ENCODE assay signal across 8 mouse cellular contexts in genomic region chr10:78184531-78185380, GRCm38 (mm10). TPM values are rescaled to one million over a fixed set of nuclear protein-coding genes. Genes with fewer than 3 reads are reported as not detected.
DNase-seq lines count a peak whose midpoint lies in the region; ATAC-seq lines count a peak whose summit lies in the region.

Gene Pwp2, minus strand, starts transcription at chr10:78185149.

- H3K4me3 ChIP-seq in hindbrain, embryonic 12.5 days, result peak within 1 kb of the TSS; percentile 65

- peaks cover 10% of the 10 kb centered on the region for H3K4me1 ChIP-seq in hindbrain, embryonic 12.5 days

- H3K9ac ChIP-seq in hindbrain, embryonic 12.5 days, result peak within 1 kb of the TSS; percentile 68

- DNase-seq in Muller cell, postnatal 12 days (ENCODE audit: inconsistent ontology term), result peak; percentile 95
- peak; percentile 87 for DNase-seq in cerebellum, adult 9-11 months
- peak; percentile 84 to 94 for DNase-seq in frontal cortex, adult 2 months (ENCODE audit: extremely low spot score in 1 of 2, low spot score in 1 of 2)
- DNase-seq in layer of hippocampus, postnatal 14 days (ENCODE audit: low spot score in 2 of 2), result peak; percentile 77 to 91
- DNase-seq in lung, postnatal 14 days, result peak; percentile 92
- peak; percentile 87 for DNase-seq in retina, adult 2 months (ENCODE audit: low read depth, low spot score)
- DNase-seq in thymus, postnatal 36 days, result peak; percentile 86 to 89

- ATAC-seq in hindbrain, embryonic 12.5 days (ENCODE audit: low FRiP score), result peak; percentile 96

- peak within 1 kb of the TSS; percentile 97 for H3K4me2 ChIP-seq in hindbrain, embryonic 12.5 days (replicated peaks)

- no peaks in the 10 kb centered on the region for H3K27me3 ChIP-seq in hindbrain, embryonic 12.5 days

- H3K9me3 ChIP-seq in hindbrain, embryonic 12.5 days (replicated peaks), result no peaks in the 10 kb centered on the region

- peaks cover 59% of the 10 kb centered on the region for H3K36me3 ChIP-seq in hindbrain, embryonic 12.5 days

- WGBS in hindbrain, embryonic 12.5 days, result 3% methylated on average over 47 of the region's 47 CpGs

- peak within 1 kb of the TSS; percentile 71 for H3K27ac ChIP-seq in hindbrain, embryonic 12.5 days

RNA-seq across cellular contexts. Expression of gene Pwp2, which starts in this region (rescaled TPM):
- 16.8 and 18.0 TPM in 2 replicates for polyA plus RNA-seq in frontal cortex, adult 2 months (2012; rRNA removed)
- polyA plus RNA-seq in hindbrain, embryonic 12.5 days (2016; fragmentation: Nextera tagmentation; extraction: Ambion mirVana), result 20.9 and 21.2 TPM in 2 replicates
- total RNA-seq in layer of hippocampus, postnatal 14 days (2021), result 10 to 100 TPM; 17.5 to 17.9 TPM

Comparison
In these comparisons a context has a peak if more than half of its experiments do, and no peak if none do; other contexts are left out.
1. Peak in every context shown above with its lines: DNase-seq, ATAC-seq, H3K4me3 ChIP-seq and H3K27ac ChIP-seq.